Mouse (Mus musculus) testis, adult 2 months (tissue): Measurements from ENCODE around the gene Klhl10. TPM values are rescaled to one million over a fixed set of nuclear protein-coding genes. Genes with fewer than 3 reads are reported as not detected.

Experiments
- H3K27ac ChIP-seq: fragments of 200-500 bp; 2 replicates; pipeline ENCODE4 v1.5.1; 2012; ENCODE audit warnings: low read depth, low read length; ENCODE audit not compliant: control insufficient read depth, insufficient read depth
- H3K27me3 ChIP-seq: fragments of 200-500 bp; 2 replicates; pipeline ENCODE4 v1.6.1; 2012; ENCODE audit warnings: mild to moderate bottlenecking, low read length, moderate library complexity; ENCODE audit not compliant: control insufficient read depth, insufficient read depth
- H3K36me3 ChIP-seq: fragments of 200-500 bp; 2 replicates; pipeline ENCODE4 v1.6.1; 2012; ENCODE audit warnings: mild to moderate bottlenecking, low read length; ENCODE audit not compliant: control insufficient read depth, insufficient read depth
- H3K4me1 ChIP-seq: fragments of 200-500 bp; 2 replicates; pipeline ENCODE4 v1.6.1; 2012; ENCODE audit warnings: low read length; ENCODE audit not compliant: control insufficient read depth, insufficient read depth
- H3K4me3 ChIP-seq: fragments of 200-500 bp; 2 replicates; pipeline ENCODE4 v1.5.1; 2012; ENCODE audit warnings: low read depth, mild to moderate bottlenecking, low read length, moderate library complexity, mixed read lengths; ENCODE audit not compliant: control insufficient read depth
- CTCF ChIP-seq: fragments of 200-500 bp; IDR thresholded peaks from 2 replicates; pipeline ENCODE4 v1.5.1; 2012; ENCODE audit warnings: low read depth, mild to moderate bottlenecking, inconsistent platforms, low read length, moderate library complexity; ENCODE audit not compliant: control insufficient read depth, insufficient read depth, insufficient replicate concordance
- POLR2A ChIP-seq: fragments of 200-500 bp; IDR thresholded peaks from 2 replicates; pipeline ENCODE4 v1.6.1; 2012; ENCODE audit warnings: low read depth, mild to moderate bottlenecking, inconsistent platforms, low read length, moderate library complexity; ENCODE audit not compliant: control insufficient read depth
- polyA plus RNA-seq: library from polyadenylated mRNA; depleted of rRNA; stranded (reverse); fragments of >200 nt; gene quantifications from 2 replicates; pipeline ENCODE4 v1.2.3, GENCODE M21; 2012

Gene Klhl10
- polyA plus RNA-seq, 1 experiment = 444 TPM

GRCm38 (mm10) chr11:100423836-100424235, 17.9 kb upstream of the Klhl10 start:
- Histone ChIP-seq H3K4me3 (no peak overlapping the region), H3K36me3 (no peaks in the 10 kb centered on the region), H3K27me3 (no peaks in the 10 kb centered on the region), H3K27ac (no peak overlapping the region), H3K4me1 (peaks cover 10% of the 10 kb centered on the region)
- TF ChIP-seq CTCF (no peak), POLR2A (no peak)

GRCm38 (mm10) chr11:100425851-100426250, 15.9 kb upstream of the Klhl10 start:
- Histone ChIP-seq H3K4me3 (no peak overlapping the region), H3K27me3 (no peaks in the 10 kb centered on the region), H3K27ac (peak overlapping the region; percentile 88), H3K36me3 (no peaks in the 10 kb centered on the region), H3K4me1 (peaks cover 20% of the 10 kb centered on the region)
- no peak for TF ChIP-seq POLR2A
- peak; percentile 48; the same call in 1 of the 2 replicates for TF ChIP-seq CTCF

DNA sequence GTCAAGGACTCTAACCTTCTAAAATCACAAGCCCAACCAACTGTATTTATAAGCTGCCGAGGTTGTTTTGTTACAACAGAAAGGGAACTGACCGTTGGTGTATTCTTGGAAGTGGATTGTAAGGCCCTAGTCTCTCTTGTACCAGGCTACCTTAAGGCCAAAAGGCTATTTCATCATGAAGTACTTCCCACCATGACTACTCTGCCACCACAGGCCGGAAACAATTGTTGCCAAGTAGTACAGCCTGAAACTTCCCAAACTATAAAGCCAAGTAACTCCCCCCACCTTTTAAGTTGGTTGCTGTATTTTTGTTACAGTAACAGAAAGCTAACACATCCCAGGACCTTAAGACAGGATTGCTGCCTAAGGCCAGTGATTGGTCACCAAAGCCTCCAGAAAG, 14.9 kb upstream of the Klhl10 start:
- Histone ChIP-seq H3K4me1 (peaks cover 23% of the 10 kb centered on the region), H3K36me3 (no peaks in the 10 kb centered on the region), H3K4me3 (no peak overlapping the region), H3K27ac (peak overlapping the region; percentile 88), H3K27me3 (no peaks in the 10 kb centered on the region)
- TF ChIP-seq POLR2A = no peak
- TF ChIP-seq CTCF = no peak

DNA sequence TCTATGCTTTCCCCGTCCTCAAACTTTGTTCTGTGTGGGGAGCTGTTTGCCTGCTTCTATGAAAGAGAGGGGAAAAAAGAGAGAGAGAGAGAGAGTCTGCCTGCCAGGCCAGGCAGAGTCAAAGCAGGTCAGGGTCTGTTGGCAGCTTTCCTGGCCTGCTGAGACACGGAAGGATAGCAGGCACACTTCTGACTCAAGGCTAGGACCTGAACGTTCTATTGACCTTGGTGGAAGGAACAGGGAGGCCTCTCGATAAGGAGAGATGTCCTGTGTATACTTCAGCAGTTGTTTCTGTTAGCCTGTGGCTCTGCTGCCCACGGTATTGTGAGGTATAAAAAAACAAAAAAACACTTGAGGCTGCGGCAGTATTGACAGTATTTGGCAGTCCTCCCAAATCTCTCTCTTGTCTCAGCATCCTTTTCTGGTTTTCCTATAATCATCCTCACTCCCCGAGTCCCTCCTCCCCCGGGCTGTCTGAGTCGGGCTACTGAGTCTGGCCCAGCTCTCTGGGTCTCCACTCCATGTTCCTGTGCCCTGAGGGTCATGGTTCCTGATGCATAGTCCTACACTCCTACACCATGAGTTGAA, 13.0 kb upstream of the Klhl10 start:
- no peaks in the 10 kb centered on the region for H3K27me3 ChIP-seq
- H3K4me1 ChIP-seq = peaks cover 23% of the 10 kb centered on the region
- H3K27ac ChIP-seq = peak overlapping the region; percentile 87
- no peak for TF ChIP-seq CTCF
- no peak for TF ChIP-seq POLR2A
- H3K4me3 ChIP-seq = no peak overlapping the region
- H3K36me3 ChIP-seq = no peaks in the 10 kb centered on the region

- TF ChIP-seq POLR2A = no peak
- TF ChIP-seq CTCF = no peak
These were observed 11.7 kb upstream of the Klhl10 start for GRCm38 (mm10) chr11:100430052-100430451.

GRCm38 (mm10) chr11:100432002-100432401, 9.7 kb upstream of the Klhl10 start:
- Histone ChIP-seq H3K4me3 (no peak overlapping the region), H3K36me3 (no peaks in the 10 kb centered on the region), H3K27ac (no peak overlapping the region), H3K4me1 (peaks cover 19% of the 10 kb centered on the region), H3K27me3 (no peaks in the 10 kb centered on the region)
- TF ChIP-seq POLR2A = no peak
- no peak for TF ChIP-seq CTCF

More at GRCm38 (mm10) chr11:100430052-100430451, 11.7 kb upstream of the Klhl10 start:
- Histone ChIP-seq H3K36me3 (no peaks in the 10 kb centered on the region), H3K27me3 (no peaks in the 10 kb centered on the region), H3K27ac (peak overlapping the region; percentile 71), H3K4me1 (peaks cover 23% of the 10 kb centered on the region), H3K4me3 (no peak overlapping the region)

GRCm38 (mm10) chr11:100435678-100436246, 6.0 kb upstream of the Klhl10 start:
- Histone ChIP-seq H3K36me3 (no peaks in the 10 kb centered on the region), H3K4me1 (peaks cover 8% of the 10 kb centered on the region), H3K27me3 (no peaks in the 10 kb centered on the region), H3K27ac (peak overlapping the region; percentile 37), H3K4me3 (no peak overlapping the region)
- no peak for TF ChIP-seq CTCF
- TF ChIP-seq POLR2A = no peak
